Mouse (Mus musculus) lung, postnatal 0 days (tissue): ENCODE measurements at regions not wholly inside any gene's neighbourhood (a gene's known extent, or its start where the extent isn't known, plus 50 kb on each side); places are given as distances from the start of the nearest gene placed in this dataset.

ENCODE experiments used
- CTCF ChIP-seq: IDR thresholded peaks from 2 replicates; pipeline ENCODE4 v1.5.1; 2016; ENCODE audit warnings: antibody characterized with exemption, mild to moderate bottlenecking
- EP300 ChIP-seq: IDR thresholded peaks from 2 replicates; pipeline ENCODE4 v1.6.1; 2016; ENCODE audit warnings: antibody characterized with exemption, mild to moderate bottlenecking, control low read depth

DNA sequence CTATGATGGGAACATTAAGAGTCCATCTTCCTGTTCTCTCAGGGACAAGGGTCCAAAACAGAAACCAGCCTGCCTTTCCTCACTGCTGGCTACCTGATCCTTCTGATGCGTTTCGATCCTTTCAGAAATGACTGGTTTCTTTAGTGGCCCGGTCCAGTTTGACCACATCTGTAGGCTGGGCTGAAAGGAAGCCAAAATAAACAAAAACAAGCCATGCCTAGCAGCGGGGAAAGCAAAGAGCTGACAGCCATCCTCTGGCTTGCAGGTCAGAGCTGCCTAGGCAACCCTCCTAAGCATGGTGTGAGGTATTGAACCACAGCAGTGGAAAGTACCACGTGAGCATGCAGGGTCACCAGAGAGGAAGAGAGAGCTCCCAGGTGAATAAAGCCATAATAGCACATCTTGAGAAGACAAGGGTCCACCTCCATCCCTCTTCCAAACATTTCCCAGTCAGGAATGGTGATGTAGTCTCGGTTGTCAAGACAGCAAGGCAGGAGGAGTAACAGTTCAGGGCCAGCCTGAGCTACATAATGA, 146.6 kb downstream of the Rybp start:
- no peak for TF ChIP-seq EP300
- TF ChIP-seq CTCF = no peak
